Mouse (Mus musculus) regulatory T cell (primary cell): ENCODE measurements around the gene Fgfr2.

Experiments
- in situ Hi-C: fragments of 300-600 bp; cut with MboI, MseI; formaldehyde crosslinking; loops from one replicate; pipeline ENCODE4 v1.15.1; 2025; ENCODE audit warnings: high pct_unique_total_duplicates

Gene Fgfr2

GRCm38 (mm10) chr7:132356881-132357840, 766.0 kb downstream of the Fgfr2 start:
- in situ Hi-C loops, result no loop called here

GRCm38 (mm10) chr7:132356185-132356584, 767.0 kb downstream of the Fgfr2 start:
- in situ Hi-C loops, result no loop called here

GRCm38 (mm10) chr7:132355767-132356166, 767.4 kb downstream of the Fgfr2 start:
- in situ Hi-C loops, result no loop called here

GRCm38 (mm10) chr7:132349075-132349572, 774.0 kb downstream of the Fgfr2 start:
- in situ Hi-C loops, result no loop called here

- in situ Hi-C loops, result no loop called here
Measured at GRCm38 (mm10) chr7:132347273-132348045, 775.7 kb downstream of the Fgfr2 start.

GRCm38 (mm10) chr7:132345526-132346070, 777.6 kb downstream of the Fgfr2 start:
- in situ Hi-C loops, result no loop called here

GRCm38 (mm10) chr7:132344606-132345005, 778.5 kb downstream of the Fgfr2 start:
- in situ Hi-C loops, result no loop called here

GRCm38 (mm10) chr7:132343900-132344299, 779.2 kb downstream of the Fgfr2 start:
- in situ Hi-C loops, result no loop called here

GRCm38 (mm10) chr7:132343146-132343545, 780.0 kb downstream of the Fgfr2 start:
- in situ Hi-C loops, result no loop called here

GRCm38 (mm10) chr7:132339041-132339839, 783.9 kb downstream of the Fgfr2 start:
- in situ Hi-C loops, result no loop called here

- in situ Hi-C loops, result no loop called here
Measured at GRCm38 (mm10) chr7:132338350-132338749, 784.8 kb downstream of the Fgfr2 start.

GRCm38 (mm10) chr7:132337268-132337917, 785.8 kb downstream of the Fgfr2 start:
- in situ Hi-C loops, result no loop called here

- in situ Hi-C loops, result no loop called here
Measured at GRCm38 (mm10) chr7:132336781-132337180, 786.4 kb downstream of the Fgfr2 start.

- in situ Hi-C loops, result no loop called here
Measured at GRCm38 (mm10) chr7:132335367-132335766, 787.8 kb downstream of the Fgfr2 start.

GRCm38 (mm10) chr7:132333078-132333477, 790.1 kb downstream of the Fgfr2 start:
- in situ Hi-C loops, result no loop called here

- in situ Hi-C loops, result no loop called here
Measured at GRCm38 (mm10) chr7:132332176-132332575, 791.0 kb downstream of the Fgfr2 start.

- in situ Hi-C loops, result no loop called here
Measured at GRCm38 (mm10) chr7:132330179-132330578, 793.0 kb downstream of the Fgfr2 start.

GRCm38 (mm10) chr7:132328648-132329047, 794.5 kb downstream of the Fgfr2 start:
- in situ Hi-C loops, result no loop called here

- in situ Hi-C loops, result no loop called here
Measured at GRCm38 (mm10) chr7:132325549-132326331, 797.4 kb downstream of the Fgfr2 start.

GRCm38 (mm10) chr7:132323430-132323829, 799.7 kb downstream of the Fgfr2 start:
- in situ Hi-C loops, result no loop called here
